In the genomic region with DNA sequence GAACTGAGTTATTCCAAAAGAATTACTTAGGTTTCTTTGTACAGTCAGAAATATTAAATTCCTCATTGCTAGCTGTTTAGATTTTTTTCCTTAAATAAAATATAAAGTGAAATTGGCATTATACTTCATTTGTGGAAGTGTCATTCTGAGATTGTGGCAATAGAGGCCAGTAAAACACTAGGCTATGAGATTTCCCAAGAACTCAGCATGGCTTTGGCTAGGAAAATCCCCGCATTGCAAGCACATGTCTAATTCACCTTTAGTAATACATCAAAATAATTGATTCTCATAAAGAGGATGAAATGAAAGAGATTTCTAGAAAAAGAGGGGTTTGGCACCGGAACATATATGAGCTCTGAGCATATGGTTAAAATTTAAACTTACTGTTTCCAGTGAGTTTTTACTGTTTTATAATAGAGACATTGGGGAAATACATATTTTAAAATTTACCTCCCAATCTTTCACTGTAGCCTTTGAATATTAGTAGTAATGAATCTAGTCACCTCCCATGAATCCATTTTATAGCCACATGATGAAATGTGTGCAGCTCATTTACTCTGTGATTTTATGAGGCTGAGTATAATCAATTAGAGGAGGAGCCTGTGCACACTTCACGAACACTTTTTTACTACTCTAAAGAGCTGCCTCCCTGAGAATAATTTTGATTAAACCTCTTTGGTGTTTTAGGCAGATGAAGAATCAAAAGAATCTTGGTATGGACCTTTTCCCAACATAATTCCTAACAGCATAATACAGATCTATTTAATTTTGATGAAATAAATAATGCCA, we compare ENCODE assay signal across 16 mouse cellular contexts.
A peak's percentile ranks its signal among the peaks of the same experiment; 100 is the strongest.
DNase-seq lines count a peak whose midpoint lies in the region; ATAC-seq and TF ChIP-seq lines count a peak whose summit lies in the region.
"Had no signal": no experiment of that assay in that cellular context is flagged by ENCODE, and none has a peak within 500 bp of the region (broad histone marks: within the 10 kb centered on the region; RNA-seq: fewer than 3 reads in every experiment).

No protein-coding gene starts in this region.

- H3K4me1 ChIP-seq in hindbrain, postnatal 0 days (ENCODE audit: insufficient read depth, low read length), result no peaks in the 10 kb centered on the region
- no peaks in the 10 kb centered on the region for H3K4me1 ChIP-seq in hindbrain, embryonic 12.5 days
- H3K4me1 ChIP-seq in neural tube, embryonic 12.5 days, result no peaks in the 10 kb centered on the region
- H3K4me1 ChIP-seq: heart, embryonic 12.5 days; limb, embryonic 15.5 days; stomach, embryonic 15.5 days had no signal

- no peak overlapping the region for H3K4me2 ChIP-seq in hindbrain, postnatal 0 days (ENCODE audit: low read depth, low read length)
- no peak overlapping the region for H3K4me2 ChIP-seq in hindbrain, embryonic 12.5 days (replicated peaks)
- H3K4me2 ChIP-seq in neural tube, embryonic 12.5 days (replicated peaks), result no peak overlapping the region
- H3K4me2 ChIP-seq: heart, embryonic 12.5 days; limb, embryonic 15.5 days; stomach, embryonic 15.5 days had no signal

- H3K27ac ChIP-seq in hindbrain, postnatal 0 days, result no peak overlapping the region
- H3K27ac ChIP-seq in hindbrain, embryonic 12.5 days, result no peak overlapping the region
- no peak overlapping the region for H3K27ac ChIP-seq in neural tube, embryonic 12.5 days
- H3K27ac ChIP-seq: limb, embryonic 15.5 days; stomach, embryonic 15.5 days had no signal

- TF ChIP-seq CTCF in hindbrain, postnatal 0 days (IDR thresholded peaks at IDR 0.05; ENCODE audit: low read depth), result peak; percentile 52

- H3K4me3 ChIP-seq in hindbrain, postnatal 0 days (ENCODE audit: low read length), result no peak overlapping the region
- no peak overlapping the region for H3K4me3 ChIP-seq in hindbrain, embryonic 12.5 days
- H3K4me3 ChIP-seq in neural tube, embryonic 12.5 days, result no peak overlapping the region
- H3K4me3 ChIP-seq: heart, embryonic 12.5 days; limb, embryonic 15.5 days; stomach, embryonic 15.5 days had no signal

- no peaks in the 10 kb centered on the region for H3K36me3 ChIP-seq in hindbrain, postnatal 0 days (ENCODE audit: insufficient read depth, low read length)
- H3K36me3 ChIP-seq in hindbrain, embryonic 12.5 days, result no peaks in the 10 kb centered on the region
- H3K36me3 ChIP-seq in neural tube, embryonic 12.5 days, result no peaks in the 10 kb centered on the region
- H3K36me3 ChIP-seq: heart, embryonic 12.5 days; limb, embryonic 15.5 days; stomach, embryonic 15.5 days had no signal

- WGBS in hindbrain, postnatal 0 days, result 64% methylated on average over 3 of the region's 3 CpGs
- 76% methylated on average over 3 of the region's 3 CpGs for WGBS in hindbrain, embryonic 12.5 days
- 57% methylated on average over 3 of the region's 3 CpGs for WGBS in neural tube, embryonic 12.5 days

- no peaks in the 10 kb centered on the region for H3K9me3 ChIP-seq in hindbrain, postnatal 0 days (ENCODE audit: low read length)
- no peaks in the 10 kb centered on the region for H3K9me3 ChIP-seq in hindbrain, embryonic 12.5 days (replicated peaks)
- H3K9me3 ChIP-seq in neural tube, embryonic 12.5 days, result no peaks in the 10 kb centered on the region
- H3K9me3 ChIP-seq: heart, embryonic 12.5 days; limb, embryonic 15.5 days; stomach, embryonic 15.5 days had no signal

- H3K27me3 ChIP-seq in hindbrain, postnatal 0 days (ENCODE audit: insufficient read depth, low read length), result no peaks in the 10 kb centered on the region
- no peaks in the 10 kb centered on the region for H3K27me3 ChIP-seq in hindbrain, embryonic 12.5 days
- H3K27me3 ChIP-seq in neural tube, embryonic 12.5 days (replicated peaks), result no peaks in the 10 kb centered on the region
- H3K27me3 ChIP-seq: heart, embryonic 12.5 days; limb, embryonic 15.5 days; stomach, embryonic 15.5 days had no signal

- no peak overlapping the region for H3K9ac ChIP-seq in hindbrain, postnatal 0 days (replicated peaks; ENCODE audit: low read length)
- H3K9ac ChIP-seq in hindbrain, embryonic 12.5 days, result no peak overlapping the region
- no peak overlapping the region for H3K9ac ChIP-seq in neural tube, embryonic 12.5 days
- H3K9ac ChIP-seq: heart, embryonic 12.5 days; limb, embryonic 15.5 days; stomach, embryonic 15.5 days had no signal

- ATAC-seq in hindbrain, postnatal 0 days, result no peak
- ATAC-seq in hindbrain, embryonic 12.5 days (ENCODE audit: low FRiP score), result no peak
- 0 out of 2 replicates have a peak, but pooled peaks have one; percentile 41 for ATAC-seq in neural tube, embryonic 12.5 days (ENCODE audit: low FRiP score, low read depth)

- DNase-seq in cerebellum, postnatal 10 days, result peak; percentile 12 to 24
- no peak for DNase-seq in cerebellum, adult 18-20 months
- peak; percentile 52 for DNase-seq in hindbrain, postnatal 0 days (ENCODE audit: low spot score)
- no peak for DNase-seq in neural tube, embryonic 10.5 days (ENCODE audit: extremely low spot score, low spot score)
- DNase-seq in telencephalon, adult 2 months (ENCODE audit: low read depth, low spot score), result peak; percentile 4
- no peak for DNase-seq in thymus, postnatal 10 days (ENCODE audit: low spot score in 2 of 2)
- DNase-seq: cerebellum, adult 11 months; kidney, adult 9 months; kidney, postnatal 36 days; lung, adult 18-20 months; thymus, postnatal 14 days had no signal

Comparison
In these comparisons a context has a peak if more than half of its experiments do, and no peak if none do; other contexts are left out.
1. DNase-seq: peak in cerebellum, postnatal 10 days (2 of 2), hindbrain, postnatal 0 days (single experiment) and telencephalon, adult 2 months (single experiment); none in cerebellum, adult 18-20 months (0 of 2), neural tube, embryonic 10.5 days (single experiment) and thymus, postnatal 10 days (0 of 2).